Mouse (Mus musculus) brain, embryonic 14.5 days (tissue): ENCODE results near the gene Lysmd4.

Experiments used
- CTCF ChIP-seq: fragments of 200-500 bp; IDR thresholded peaks from 2 replicates; pipeline ENCODE4 v1.5.1; 2012; ENCODE audit warnings: inconsistent platforms, mild to moderate bottlenecking, moderate library complexity, borderline replicate concordance; ENCODE audit not compliant: insufficient read depth, insufficient read length; ENCODE audit errors: extremely low read depth
- POLR2A ChIP-seq: fragments of 200-500 bp; IDR thresholded peaks from 2 replicates; pipeline ENCODE4 v1.6.1; 2012; ENCODE audit warnings: mild to moderate bottlenecking, inconsistent platforms, borderline replicate concordance; ENCODE audit not compliant: poor library complexity, insufficient read depth, insufficient read length, severe bottlenecking; ENCODE audit errors: extremely low read depth

- TF ChIP-seq CTCF = no peak
- TF ChIP-seq POLR2A = no peak
These were observed 7.9 kb downstream of the Lysmd4 start for GRCm38 (mm10) chr7:67230221-67230620.
